Mouse (Mus musculus) spleen, postnatal 14 days (tissue): ENCODE results near the gene Sec13.
"Not testable (repeated sequence)": the region's sequence is repeated elsewhere in the genome, so short reads cannot be mapped to it uniquely, and the experiment has no call there.

Experiments used
- DNase-seq, 2 experiments: peaks; one replicate each; pipeline ENCODE4 v3.0.0; 2021 to 2022; ENCODE audit warnings: low spot score in 2 of 2

The Sec13 gene

DNA sequence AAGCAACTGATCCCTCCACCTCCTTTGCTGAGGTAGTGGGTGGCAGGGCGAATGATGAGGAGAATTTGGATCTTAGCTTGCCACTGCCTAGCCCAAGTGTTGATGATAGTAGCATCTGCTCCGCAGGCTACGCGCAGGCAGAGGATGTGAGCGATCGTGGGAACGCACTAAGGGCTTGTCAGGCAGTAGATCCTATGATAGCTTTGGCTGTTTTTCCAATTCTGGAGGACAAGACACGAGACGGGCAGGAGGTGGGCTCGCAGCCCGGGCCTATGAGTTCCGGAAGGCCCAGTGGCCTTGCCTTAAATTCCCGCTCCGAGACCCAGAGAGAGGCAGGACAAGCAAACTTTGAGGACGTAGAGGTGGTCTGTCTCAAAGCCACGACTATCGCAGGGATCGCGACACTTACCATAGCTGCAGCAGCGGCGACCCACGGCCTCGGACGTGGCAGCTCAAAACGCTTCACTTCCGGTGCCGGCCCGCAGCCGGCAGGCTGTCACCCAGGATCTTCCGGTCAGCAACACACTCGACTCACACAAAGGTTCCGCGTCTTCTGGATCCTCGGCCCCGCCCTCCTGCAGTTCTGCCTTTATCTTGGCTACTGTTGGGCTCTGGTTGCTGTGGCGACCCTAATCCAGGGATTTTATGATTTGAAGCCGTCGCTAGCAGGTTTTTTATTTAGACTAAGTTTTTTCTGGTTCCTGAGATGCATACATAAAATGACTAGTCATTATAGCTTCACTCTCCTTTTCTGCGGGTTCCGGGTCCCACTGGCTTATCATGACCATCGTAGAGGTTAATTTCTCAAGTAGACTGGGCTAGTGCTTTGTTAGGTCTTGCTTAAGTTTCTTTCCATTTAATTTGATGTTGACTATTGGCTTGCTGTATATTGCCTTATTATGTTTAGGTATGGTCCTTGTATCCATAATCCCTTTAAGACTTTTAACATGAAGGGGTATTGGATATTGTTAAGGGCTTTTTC is at the start of gene Sec13:
Gene Sec13 (minus strand): TSS at position 508 of the 982 bp plus-strand sequence.
- peak; percentile 73 to 84 for DNase-seq

DNA sequence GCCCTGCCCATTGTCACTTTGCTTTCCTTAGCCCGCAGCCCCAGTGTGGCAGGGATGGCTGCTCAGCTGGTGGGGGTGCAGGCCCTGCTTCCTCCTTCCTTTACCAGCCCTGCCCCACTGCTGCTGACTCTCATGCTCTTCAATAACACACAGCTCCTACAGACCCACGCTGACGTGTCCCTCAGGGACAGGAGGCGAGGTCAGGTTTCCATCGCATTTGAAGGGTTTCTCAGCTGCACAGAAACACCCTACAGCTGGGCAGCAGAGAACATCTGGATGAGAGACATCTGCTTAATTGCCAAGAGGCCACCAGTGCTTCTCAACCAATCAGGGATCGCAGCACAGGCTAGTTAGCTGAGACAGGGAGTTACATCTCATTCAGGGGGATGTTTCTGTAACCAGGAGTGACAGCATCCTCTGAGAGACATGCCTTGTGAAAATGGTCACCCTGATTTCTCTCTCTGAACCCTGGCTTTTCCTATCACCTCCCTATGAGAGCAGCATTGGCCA is 47.0 kb upstream of the Sec13 start:
- DNase-seq, result no peak

DNA sequence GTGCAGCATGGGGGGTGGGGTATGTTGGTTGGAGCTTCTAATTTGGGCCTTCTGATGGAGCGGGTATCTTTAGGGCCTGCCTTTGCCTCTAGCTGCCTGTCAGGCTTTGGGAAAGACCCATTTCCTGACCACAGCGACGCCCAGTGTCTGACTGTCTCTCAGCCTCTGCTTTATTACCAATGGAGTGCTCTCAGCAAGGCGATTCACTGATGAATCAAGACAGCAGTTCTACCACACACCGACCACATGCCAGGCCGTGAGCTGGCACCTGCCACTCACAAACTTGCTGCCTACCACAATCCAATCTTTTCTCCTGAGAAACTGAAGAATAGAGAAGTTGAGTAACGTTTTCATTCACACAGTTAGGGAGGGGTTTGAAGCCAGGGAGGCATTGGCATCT is 45.1 kb upstream of the Sec13 start:
- no peak for DNase-seq

DNA sequence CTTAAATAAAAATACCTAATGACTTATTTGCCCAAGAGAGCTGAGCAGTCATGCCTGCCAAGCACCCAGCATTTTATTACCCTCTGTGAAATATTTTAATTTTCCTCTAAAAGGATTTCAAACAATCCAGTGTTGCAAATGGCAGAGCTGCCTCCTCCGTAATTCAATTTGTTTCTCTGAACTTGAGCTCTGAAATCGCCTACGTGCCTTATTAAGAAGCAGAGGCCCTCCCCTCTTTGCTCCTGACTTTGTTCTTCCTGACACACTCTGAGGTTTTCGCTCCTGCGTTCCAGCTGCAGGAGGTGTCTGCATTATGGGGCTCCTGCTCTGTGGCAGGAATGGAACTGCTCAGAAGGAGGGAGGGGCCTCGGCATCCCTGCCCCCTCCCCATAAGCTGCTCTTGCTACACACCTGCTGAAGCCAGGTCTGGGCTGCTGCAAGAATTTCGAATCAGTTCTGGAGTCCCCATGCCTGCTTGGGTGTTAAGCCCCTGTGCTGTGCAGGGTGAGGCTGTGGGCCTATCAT is 37.7 kb upstream of the Sec13 start:
- no peak for DNase-seq

DNA sequence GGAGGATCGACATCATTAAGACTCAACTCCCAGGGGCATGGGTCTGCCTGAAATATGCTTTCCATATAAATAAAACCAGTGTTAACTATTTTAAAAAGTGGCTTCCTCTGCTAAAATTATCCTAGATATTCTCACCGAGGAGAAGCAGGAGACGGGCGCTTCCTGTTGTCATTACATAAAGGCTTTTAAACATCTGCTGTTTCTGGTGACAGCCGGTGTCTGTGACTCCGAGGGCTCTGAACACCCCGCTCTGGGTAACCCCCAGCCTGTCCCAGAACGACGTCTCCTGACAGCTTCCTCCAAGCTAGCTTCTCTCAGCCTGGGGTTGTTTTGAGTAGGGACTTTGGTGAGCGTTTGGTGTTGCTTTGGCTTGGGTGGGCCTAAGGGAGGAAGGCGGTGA is 28.3 kb upstream of the Sec13 start:
- no peak for DNase-seq

DNA sequence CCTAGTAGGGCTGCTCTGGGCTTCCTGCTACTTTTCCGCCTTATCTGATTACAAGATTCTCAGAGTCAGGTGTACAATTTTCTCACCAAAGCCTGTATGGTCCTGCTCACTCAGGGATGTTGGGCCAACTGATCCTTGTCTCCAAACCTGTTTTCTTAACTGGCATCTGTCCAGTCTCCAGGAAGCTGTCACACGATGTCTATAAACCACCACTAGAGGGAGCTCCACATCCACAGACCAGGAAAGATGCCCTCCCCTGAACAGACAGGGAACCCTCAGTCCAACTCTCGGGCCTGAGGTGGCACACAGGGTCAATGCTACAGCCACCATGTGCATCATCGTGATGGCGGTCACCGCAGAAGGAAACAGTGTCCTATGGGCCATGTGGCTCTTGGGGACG is 21.1 kb upstream of the Sec13 start:
- peak in 1 of 2 experiments; percentile 17 for DNase-seq

DNA sequence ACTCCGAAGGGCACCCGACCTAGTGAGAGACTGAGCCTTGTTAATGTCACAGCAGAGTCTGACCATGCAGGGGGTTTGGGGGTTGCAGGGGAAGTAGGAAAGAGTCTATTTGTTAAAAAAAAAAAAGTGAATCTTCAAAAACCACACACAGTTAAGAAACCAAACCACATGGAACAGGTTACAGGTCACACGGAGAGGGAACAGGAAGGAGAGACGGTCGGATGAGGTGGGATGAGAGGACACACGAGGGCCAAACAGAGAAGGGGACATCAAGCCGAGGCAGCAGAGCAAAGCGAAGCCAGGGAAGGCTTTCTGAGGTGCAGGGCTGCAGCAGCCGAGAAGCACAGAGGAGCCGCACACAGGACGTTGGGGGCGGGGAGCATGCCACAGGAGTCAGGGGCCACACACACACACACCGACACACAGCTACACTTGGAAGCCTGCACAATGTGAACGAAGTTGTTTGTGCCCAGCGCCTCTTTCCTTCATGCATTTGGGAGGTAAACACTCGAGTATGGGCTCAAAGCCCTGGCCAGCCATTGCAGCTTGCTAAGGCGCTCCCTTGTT is 8.7 kb upstream of the Sec13 start:
- no peak for DNase-seq

DNA sequence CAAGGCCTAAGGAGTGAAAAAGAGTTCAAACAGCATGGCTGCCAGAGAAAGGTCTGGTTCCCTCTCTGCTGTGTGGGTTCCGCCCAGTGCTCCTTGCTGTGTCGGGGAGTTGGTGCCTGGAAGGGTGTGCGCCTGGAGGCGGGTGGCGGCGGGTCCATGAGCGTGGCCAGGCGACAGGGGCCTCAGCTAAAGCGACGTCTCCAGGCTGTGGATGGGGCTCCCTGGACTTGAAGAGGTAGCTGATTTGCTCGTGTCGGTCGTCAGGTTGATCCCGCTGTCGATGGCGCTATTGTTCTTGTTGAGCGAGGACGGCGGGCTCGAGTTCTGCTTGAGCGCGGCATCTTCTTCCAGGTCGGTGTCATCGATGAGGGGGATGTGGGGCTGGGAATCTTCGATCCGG is 7.8 kb upstream of the Sec13 start:
- no peak for DNase-seq

DNA sequence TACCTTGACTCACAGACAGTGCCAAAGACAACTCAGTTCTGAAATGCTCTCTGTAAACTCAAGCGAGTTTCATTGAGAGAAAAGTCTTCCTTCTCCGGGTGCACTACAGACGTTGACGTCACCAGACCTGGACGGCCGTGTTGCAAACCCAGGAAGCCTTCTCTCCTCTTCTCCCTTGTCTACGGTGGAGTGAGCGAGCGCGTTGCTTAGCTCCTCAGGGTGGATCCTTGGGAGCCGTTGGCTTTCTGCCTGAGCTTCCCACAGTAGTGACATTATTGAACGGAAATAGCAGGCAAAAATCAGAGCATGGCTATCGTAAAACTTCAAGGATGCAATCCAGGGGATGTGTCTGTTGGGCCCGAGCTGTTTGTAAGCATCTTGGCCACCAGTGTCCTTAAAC is 6.7 kb upstream of the Sec13 start:
- no peak for DNase-seq

DNA sequence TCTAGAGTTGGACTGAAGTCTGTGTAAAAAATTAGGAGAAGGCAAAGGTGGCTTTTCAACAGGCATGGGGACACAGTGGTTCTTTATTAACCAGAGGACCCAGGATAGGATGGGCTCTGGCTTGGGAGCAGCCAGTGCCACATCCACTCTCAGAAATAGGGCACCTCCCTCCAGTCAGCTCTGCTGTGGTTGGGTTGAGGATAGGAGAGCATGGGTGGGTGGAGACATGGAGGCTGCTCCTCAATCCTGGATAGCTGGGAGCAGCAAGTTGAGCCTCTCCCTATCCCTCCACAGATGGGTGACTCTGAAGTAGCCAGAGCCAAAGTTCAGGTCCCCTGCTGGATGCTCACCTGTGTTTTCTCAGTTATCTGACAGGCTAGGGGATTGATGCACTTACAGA is 4.6 kb upstream of the Sec13 start:
- DNase-seq, result no peak

DNA sequence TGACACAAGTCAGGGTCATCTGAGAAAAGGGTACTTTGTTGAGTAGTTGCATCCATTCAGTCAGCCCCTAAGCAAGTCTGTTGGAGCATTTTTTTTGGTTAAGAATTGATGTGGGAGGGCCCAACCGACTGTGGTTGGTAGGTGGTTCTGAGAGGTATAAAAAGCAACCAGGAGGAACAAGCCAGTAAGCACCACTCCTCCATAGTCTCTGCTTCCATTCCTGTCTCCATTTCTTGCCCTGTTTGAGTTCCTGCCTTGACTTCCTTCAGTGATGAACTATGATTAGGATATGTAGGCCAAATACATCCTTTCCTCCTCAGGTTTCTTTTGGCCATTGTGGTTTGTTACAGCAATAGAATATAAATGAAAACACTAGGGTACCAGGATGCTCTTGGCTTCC is 2.6 kb upstream of the Sec13 start:
- DNase-seq, result no peak

DNA sequence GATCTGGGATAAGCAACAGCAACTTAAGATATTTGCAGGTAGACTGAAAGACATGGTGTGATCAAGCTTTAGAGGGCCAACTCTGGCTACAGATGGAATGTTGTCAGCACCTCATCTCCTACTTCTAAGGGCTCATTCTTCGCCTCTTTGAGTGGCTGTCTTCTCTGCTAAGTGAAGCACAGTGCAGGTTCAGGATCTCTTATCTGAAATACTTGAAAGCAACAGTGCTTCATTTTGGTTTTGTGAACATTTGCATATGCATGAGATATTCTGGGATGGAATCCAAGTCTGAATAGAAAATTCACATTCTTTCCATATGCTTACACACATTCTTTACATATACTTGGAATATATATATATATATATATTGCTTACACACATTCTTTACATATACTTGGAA is 1.8 kb upstream of the Sec13 start:
- no peak for DNase-seq

DNA sequence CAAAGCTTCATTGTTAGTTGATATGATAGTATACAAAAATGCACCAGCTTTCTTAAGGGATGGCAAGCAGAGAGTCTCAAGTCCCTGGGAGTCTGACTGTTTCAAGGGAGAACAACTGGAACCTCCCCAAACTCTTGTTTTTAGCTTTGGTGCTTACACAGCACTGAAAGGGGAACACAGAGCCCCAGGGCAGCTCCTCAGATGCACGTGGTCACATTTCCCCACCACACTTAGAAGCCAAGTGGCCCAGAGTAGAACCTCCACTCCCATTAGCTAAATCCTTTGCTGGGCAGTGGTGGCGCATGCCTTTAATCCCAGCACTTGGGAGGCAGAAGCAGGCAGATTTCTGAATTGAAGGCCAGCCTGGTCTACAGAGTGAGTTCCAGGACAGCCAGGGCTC is 882 bp upstream of the Sec13 start:
- DNase-seq, result no peak

DNA sequence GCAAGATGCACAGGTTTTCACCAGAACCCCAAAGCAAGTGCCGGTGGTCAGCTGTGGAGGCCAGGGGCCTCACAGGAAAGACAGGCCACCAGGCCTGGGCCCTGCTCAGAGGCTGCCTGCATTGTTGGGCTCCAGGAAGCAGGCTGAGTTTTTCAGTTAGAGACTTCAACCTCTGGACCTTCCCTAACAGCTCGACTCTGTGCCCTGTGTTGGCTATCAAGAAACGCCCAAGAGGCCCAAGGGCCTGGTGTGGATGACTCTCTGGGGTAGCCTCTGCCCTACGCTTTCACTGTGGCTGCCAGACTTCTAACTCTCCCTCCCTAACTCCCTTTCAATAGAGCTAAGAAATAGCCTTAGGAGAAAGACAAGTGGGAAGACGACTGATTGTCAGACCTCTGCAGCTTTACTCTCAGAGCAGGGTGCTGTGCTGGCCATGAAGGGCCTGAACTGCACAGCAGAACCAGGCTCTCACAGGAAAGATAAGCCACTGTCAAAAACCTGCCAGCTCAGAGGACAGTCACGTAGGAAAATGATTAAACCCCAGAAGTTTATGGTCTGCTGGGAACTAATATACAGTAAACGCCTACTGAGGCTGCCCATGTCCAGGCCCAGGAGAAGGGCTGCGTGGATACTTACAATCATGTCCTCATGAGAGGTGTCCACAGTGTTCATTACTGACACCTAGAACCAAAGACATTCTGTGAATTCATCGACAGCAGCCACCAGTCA is 3.1 kb downstream of the Sec13 start:
- no peak for DNase-seq

DNA sequence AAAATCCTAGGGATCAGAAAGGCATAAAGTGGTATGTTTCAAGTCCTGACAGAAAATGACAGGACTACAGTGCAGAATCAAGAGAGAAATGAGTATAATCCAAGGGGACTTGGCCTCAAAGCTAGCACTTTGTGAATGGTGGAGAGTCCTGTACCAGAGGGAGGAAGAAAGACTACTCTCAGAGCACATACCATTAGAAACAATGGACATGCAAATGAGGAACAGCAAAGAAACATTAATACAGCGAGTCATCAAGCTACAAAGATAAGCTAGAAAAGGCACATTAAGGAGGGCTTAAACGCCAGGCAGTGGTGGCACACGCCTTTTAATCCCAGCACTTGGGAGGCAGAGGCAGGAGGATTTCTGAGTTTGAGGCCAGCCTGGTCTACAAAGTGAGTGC is 9.2 kb downstream of the Sec13 start:
- no peak for DNase-seq

DNA sequence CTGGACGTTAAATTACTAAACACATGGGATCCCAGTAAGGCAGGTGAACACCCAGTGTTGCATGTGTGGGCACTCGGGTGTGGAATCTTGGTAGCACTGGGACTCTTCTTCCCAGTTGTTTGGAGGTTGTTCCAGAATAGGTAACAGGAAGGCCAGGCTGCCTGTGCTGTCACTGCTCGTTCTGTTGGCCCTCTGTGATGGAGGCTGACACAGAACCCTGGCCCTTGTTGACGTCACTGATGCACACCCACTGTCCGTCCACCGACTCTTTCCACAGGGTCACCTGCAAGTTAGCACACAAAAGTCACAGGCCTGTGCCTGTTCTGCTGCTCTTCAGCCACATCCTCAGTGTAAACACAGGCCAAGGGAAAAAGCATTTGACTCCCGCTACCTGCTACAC is 12.4 kb downstream of the Sec13 start:
- no peak for DNase-seq

DNA sequence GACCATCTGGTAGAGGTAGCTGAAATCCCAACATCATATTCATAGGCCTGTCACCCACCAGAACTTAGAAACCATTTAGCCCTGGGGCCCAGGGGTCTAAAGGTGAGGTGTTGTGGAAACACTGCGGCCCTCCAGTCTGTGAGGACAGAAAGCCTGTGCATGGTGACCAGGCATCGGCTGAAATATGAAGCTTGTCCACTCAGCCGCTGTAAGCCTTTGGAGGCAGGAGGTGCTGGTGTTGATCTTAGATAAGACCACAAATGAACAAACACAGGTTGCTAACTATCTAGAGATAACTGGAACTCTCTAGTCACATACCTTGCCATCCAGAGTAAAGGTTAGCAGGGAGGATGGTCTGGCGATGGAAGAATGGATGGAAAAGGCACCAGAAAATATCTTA is 19.5 kb downstream of the Sec13 start:
- no peak for DNase-seq

DNA sequence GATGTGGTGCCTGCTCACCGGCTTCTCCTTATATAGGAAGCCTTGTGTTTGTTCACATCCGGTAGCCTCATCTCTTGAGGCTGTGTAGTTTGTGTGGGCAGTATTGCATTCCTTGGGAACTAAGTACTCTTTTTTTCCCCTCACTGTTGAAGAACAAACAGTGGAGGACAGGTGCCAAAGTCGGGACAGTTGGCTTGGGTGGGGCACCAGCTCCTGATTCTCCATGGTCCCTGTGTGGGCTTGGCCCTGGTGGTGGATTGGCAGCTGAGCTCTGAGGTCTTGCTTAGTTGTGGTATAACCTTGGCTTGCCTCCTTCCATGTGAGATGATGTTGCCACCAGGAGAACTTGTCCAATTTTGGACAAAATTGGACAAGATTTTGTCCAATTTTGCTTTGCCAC is 20.7 kb downstream of the Sec13 start, which contains the start of gene Ghrl:
Gene Ghrl (minus strand): TSS at position 3 of the 400 bp plus-strand sequence.
- DNase-seq, result no peak

DNA sequence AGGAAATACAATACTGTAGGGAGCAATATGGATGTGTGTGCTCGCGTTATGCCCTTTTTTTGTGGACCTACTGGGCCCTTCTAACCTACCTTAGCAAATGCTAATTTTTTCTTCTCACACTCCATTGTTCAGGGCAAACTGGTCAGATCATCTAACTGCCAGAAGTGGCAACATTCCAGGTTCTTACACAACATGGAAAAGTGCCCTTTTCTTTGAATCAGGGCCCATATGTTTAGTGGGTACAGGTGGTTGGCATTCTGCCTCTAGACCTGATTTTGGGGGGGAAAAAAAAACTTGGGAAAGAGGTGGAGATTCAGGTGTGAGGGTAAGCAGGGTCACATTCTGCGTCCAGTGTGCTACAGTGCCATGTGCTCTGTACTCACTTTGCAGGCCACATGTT is 23.0 kb downstream of the Sec13 start:
- DNase-seq, result no peak

DNA sequence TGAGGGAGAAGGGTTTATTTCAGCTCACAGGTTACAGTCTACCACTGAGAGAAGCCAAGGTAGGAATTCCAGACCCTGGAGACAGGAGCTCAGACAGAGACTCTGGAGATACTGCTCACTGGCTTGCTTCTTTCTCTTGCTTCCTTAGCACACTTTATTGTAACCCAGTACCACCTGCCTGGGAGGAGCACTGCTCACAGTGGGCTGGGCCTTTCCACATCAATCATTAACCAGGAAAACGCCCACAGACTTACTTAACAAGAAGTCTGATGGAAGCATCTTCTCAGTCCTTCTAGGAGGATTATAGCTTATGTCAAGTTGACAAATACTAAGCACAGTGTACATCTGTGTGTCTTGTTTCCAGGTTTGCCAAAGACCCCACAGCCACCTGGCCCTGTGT is 25.7 kb downstream of the Sec13 start:
- DNase-seq, result no peak

DNA sequence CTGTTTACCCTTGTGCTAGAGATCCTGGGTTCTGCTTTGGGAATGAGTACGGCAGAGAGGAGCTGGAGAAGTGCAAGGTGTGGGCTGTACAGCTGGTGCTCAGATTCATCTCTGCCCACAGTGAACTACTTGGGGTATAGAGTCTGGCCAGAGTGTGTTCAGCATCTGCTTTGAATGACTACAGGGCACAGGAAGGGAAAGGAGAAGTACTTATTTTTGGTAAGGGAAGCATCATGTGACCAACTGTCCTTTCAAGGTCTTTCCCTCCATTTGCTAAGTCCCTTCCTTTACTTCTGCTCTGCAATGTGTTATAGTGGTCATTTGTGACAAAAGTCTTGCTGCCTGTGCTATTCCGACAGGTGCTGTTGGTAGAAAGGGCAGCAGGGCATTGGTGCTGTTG is 26.3 kb downstream of the Sec13 start:
- no peak for DNase-seq

DNA sequence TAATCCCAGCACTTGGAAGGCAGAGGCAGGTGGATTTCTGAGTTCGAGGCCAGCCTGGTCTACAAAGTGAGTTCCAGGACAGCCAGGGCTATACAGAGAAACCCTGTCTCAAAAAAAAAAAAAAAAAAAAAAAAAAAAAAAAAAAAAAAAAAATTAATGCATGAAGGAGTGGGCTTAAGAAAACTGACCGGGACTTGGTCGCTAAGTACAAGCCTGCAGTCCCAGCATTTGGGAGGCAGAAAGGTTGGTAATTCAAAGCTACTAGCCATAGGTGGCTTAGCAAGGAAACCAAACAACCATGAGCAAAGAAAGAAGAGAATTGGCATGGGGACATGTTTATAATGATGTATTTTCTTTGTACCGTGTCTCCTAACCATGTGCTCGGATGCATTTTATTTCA is 27.2 kb downstream of the Sec13 start:
- DNase-seq, result not testable (repeated sequence)
